ENCODE assay signal across 8 mouse cellular contexts in the genomic region with DNA sequence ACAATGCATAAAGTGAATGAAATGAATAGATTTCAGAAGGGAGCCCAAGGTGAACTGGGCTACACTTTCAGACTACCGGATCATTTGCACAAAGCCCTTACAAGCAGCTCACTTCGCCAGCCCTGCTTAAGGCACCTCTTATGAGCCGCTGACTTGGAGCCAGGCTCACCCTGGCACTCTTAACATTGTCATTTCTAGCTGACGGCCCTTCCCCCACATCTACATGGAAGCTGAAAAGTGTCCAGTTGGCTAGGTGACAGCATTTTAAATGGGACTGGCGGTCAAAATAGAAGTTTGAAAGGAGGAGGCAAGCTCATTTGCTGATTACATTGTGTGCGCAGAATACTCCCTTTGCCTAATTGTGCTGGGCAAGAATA.
DNase-seq lines count a peak whose midpoint lies in the region; ATAC-seq and TF ChIP-seq lines count a peak whose summit lies in the region.

No protein-coding gene starts in this region.

- peak overlapping the region; percentile 80 for H3K4me2 ChIP-seq in heart, embryonic 13.5 days
- H3K4me2 ChIP-seq in kidney, postnatal 0 days (ENCODE audit: low read length): peak overlapping the region; percentile 66

- H3K9me3 ChIP-seq in heart, embryonic 13.5 days: no peaks in the 10 kb centered on the region
- no peaks in the 10 kb centered on the region for H3K9me3 ChIP-seq in kidney, postnatal 0 days (replicated peaks; ENCODE audit: low read length)

- H3K36me3 ChIP-seq in heart, embryonic 13.5 days: no peaks in the 10 kb centered on the region
- no peaks in the 10 kb centered on the region for H3K36me3 ChIP-seq in kidney, postnatal 0 days (ENCODE audit: insufficient read depth, low read length)

- 17% methylated on average over 6 of the region's 6 CpGs for WGBS in heart, embryonic 13.5 days
- WGBS in kidney, postnatal 0 days: 42% methylated on average over 6 of the region's 6 CpGs

- H3K4me3 ChIP-seq in heart, embryonic 13.5 days: peak overlapping the region; percentile 59
- peak overlapping the region; percentile 25; the same call in 1 of the 2 replicates for H3K4me3 ChIP-seq in kidney, postnatal 0 days (replicated peaks; ENCODE audit: low read depth, low read length)

- 0 out of 2 replicates have a peak, but pooled peaks cover 4% of the 10 kb centered on the region for H3K27me3 ChIP-seq in heart, embryonic 13.5 days (replicated peaks)
- no peaks in the 10 kb centered on the region for H3K27me3 ChIP-seq in kidney, postnatal 0 days (ENCODE audit: insufficient read depth, low read length)

- peak; percentile 77 for DNase-seq in kidney, adult 11 months
- no peak for DNase-seq in kidney, adult 18-20 months
- no peak for DNase-seq in kidney, postnatal 0 days (ENCODE audit: low spot score)
- DNase-seq in lung, postnatal 14 days: peak; percentile 70
- DNase-seq in testis, postnatal 10 days (ENCODE audit: low spot score): peak; percentile 60
- DNase-seq in urinary bladder, postnatal 4 days (ENCODE audit: low spot score in 2 of 2): no peak

- no peak for TF ChIP-seq CTCF in kidney, postnatal 0 days (IDR thresholded peaks at IDR 0.05; ENCODE audit: low read depth)

- H3K27ac ChIP-seq in heart, embryonic 13.5 days (replicated peaks): peak overlapping the region; percentile 66
- no peak overlapping the region for H3K27ac ChIP-seq in kidney, postnatal 0 days

- peak; percentile 20; the same call in 1 of the 2 replicates for ATAC-seq in common myeloid progenitor, adult 5-6 weeks (replicated peaks; ENCODE audit: low read depth, poor library complexity, severe bottlenecking)
- ATAC-seq in heart, embryonic 13.5 days (ENCODE audit: extremely low read depth, insufficient number of reproducible peaks, low FRiP score, low TSS enrichment): no peak
- ATAC-seq in kidney, postnatal 0 days (replicated peaks; ENCODE audit: low FRiP score, low read depth): no peak

- peak overlapping the region; percentile 80 for H3K9ac ChIP-seq in heart, embryonic 13.5 days
- H3K9ac ChIP-seq in kidney, postnatal 0 days (ENCODE audit: low read depth, low read length): no peak overlapping the region

- peaks cover 21% of the 10 kb centered on the region for H3K4me1 ChIP-seq in heart, embryonic 13.5 days
- H3K4me1 ChIP-seq in kidney, postnatal 0 days (replicated peaks; ENCODE audit: insufficient read depth, low read length): peaks cover 11% of the 10 kb centered on the region; the same call in 1 of the 2 replicates

Comparison
In these comparisons a context has a peak if more than half of its experiments do, and no peak if none do; other contexts are left out.
1. DNase-seq: peak in kidney, adult 11 months (single experiment), lung, postnatal 14 days (single experiment) and testis, postnatal 10 days (single experiment); none in kidney, adult 18-20 months (single experiment), kidney, postnatal 0 days (single experiment) and urinary bladder, postnatal 4 days (0 of 2).